Mouse (Mus musculus) embryonic facial prominence, embryonic 10.5 days (tissue): ENCODE results near the gene Pramef20. TPM values are rescaled to one million over a fixed set of nuclear protein-coding genes. Genes with fewer than 3 reads are reported as not detected.
"Not testable (repeated sequence)": the region's sequence is repeated elsewhere in the genome, so short reads cannot be mapped to it uniquely, and the experiment has no call there.

Experiments used
- DNase-seq: peaks from one replicate; pipeline ENCODE4 v3.0.0-alpha.2; 2017; ENCODE audit warnings: low spot score
- H3K27ac ChIP-seq: fragments of 300-500 bp; sonication (generic); replicated peaks from 2 replicates; pipeline ENCODE4 v1.5.1; 2016; ENCODE audit warnings: mild to moderate bottlenecking
- H3K27me3 ChIP-seq: fragments of 300-500 bp; sonication (generic); replicated peaks from 2 replicates; pipeline ENCODE4 v1.6.1; 2016; ENCODE audit warnings: low read depth, mild to moderate bottlenecking; ENCODE audit not compliant: poor library complexity, severe bottlenecking
- H3K36me3 ChIP-seq: fragments of 300-500 bp; sonication (generic); replicated peaks from 2 replicates; pipeline ENCODE4 v1.6.1; 2016; ENCODE audit warnings: mild to moderate bottlenecking, moderate library complexity
- H3K4me1 ChIP-seq: fragments of 300-500 bp; sonication (generic); 2 replicates; pipeline ENCODE4 v1.6.1; 2016
- H3K4me3 ChIP-seq: fragments of 300-500 bp; sonication (generic); 2 replicates; pipeline ENCODE4 v1.5.1; 2016; ENCODE audit warnings: mild to moderate bottlenecking, moderate library complexity
- H3K9me3 ChIP-seq: fragments of 300-500 bp; sonication (generic); 2 replicates; pipeline ENCODE4 v1.6.1; 2016; ENCODE audit warnings: mild to moderate bottlenecking
- WGBS: fragments of 180-500 bp; shearing (Covaris S2); methylation state at CpG from one replicate; pipeline ENCODE4 v1.1.7; 2016; 5-methylcytosine and 5-hydroxymethylcytosine counted together
- polyA plus RNA-seq: library from polyadenylated mRNA; unstranded; fragments of >200 nt; fragmentation: Nextera tagmentation; extraction: Ambion mirVana; gene quantifications from 2 replicates; pipeline ENCODE4 v1.2.1, GENCODE M21; 2016

The Pramef20 gene
- polyA plus RNA-seq = not detected in 2 replicates

GRCm38 (mm10) chr4:144377911-144378310, at the start of gene Pramef20:
TSS of gene Pramef20 (minus strand) at chr4:144377933.
- 58% methylated on average over 2 of the region's 2 CpGs for WGBS

GRCm38 (mm10) chr4:144424590-144424989, 46.9 kb upstream of the Pramef20 start:
- 82% methylated on average over 5 of the region's 5 CpGs for WGBS
- 0 out of 2 replicates have a peak, but pooled peaks cover 2% of the 10 kb centered on the region for H3K9me3 ChIP-seq

More at GRCm38 (mm10) chr4:144377911-144378310, at the start of gene Pramef20:
- Histone ChIP-seq H3K36me3 (no peaks in the 10 kb centered on the region), H3K27ac (no peak within 1 kb of the TSS), H3K27me3 (no peaks in the 10 kb centered on the region), H3K9me3 (peaks cover 14% of the 10 kb centered on the region; the same call in 1 of the 2 replicates), H3K4me1 (no peaks in the 10 kb centered on the region), H3K4me3 (no peak within 1 kb of the TSS)
- DNase-seq = no peak

GRCm38 (mm10) chr4:144420644-144421043, 42.9 kb upstream of the Pramef20 start:
- H3K27me3 ChIP-seq = no peaks in the 10 kb centered on the region
- DNase-seq = no peak
- H3K9me3 ChIP-seq = no peaks in the 10 kb centered on the region
- no peak overlapping the region for H3K27ac ChIP-seq
- no peaks in the 10 kb centered on the region for H3K36me3 ChIP-seq
- H3K4me1 ChIP-seq = no peaks in the 10 kb centered on the region
- H3K4me3 ChIP-seq = no peak overlapping the region

More at GRCm38 (mm10) chr4:144424590-144424989, 46.9 kb upstream of the Pramef20 start:
- no peaks in the 10 kb centered on the region for H3K4me1 ChIP-seq
- no peak for DNase-seq
- no peak overlapping the region for H3K4me3 ChIP-seq
- H3K27ac ChIP-seq = no peak overlapping the region
- no peaks in the 10 kb centered on the region for H3K27me3 ChIP-seq
- no peaks in the 10 kb centered on the region for H3K36me3 ChIP-seq

- Histone ChIP-seq H3K4me3 (no peak within 1 kb of the TSS), H3K4me1 (peaks cover 8% of the 10 kb centered on the region; the same call in 1 of the 2 replicates), H3K36me3 (no peaks in the 10 kb centered on the region), H3K27ac (no peak within 1 kb of the TSS), H3K9me3 (no peaks in the 10 kb centered on the region), H3K27me3 (no peaks in the 10 kb centered on the region)
- DNase-seq = no peak
- 81% methylated on average over 9 of the region's 9 CpGs for WGBS
These were observed 30.6 kb upstream of the Pramef20 start, which contains the start of gene Pramef12 for GRCm38 (mm10) chr4:144408290-144408689. TSS of gene Pramef12 (minus strand) at chr4:144408464.

- Histone ChIP-seq H3K36me3 (no peaks in the 10 kb centered on the region), H3K9me3 (no peaks in the 10 kb centered on the region), H3K4me3 (no peak overlapping the region), H3K4me1 (peaks cover 8% of the 10 kb centered on the region; the same call in 1 of the 2 replicates), H3K27ac (no peak overlapping the region), H3K27me3 (no peaks in the 10 kb centered on the region)
- DNase-seq = no peak
- 62% methylated on average over 3 of the region's 3 CpGs for WGBS
These were observed 28.5 kb upstream of the Pramef20 start for GRCm38 (mm10) chr4:144406261-144406660.

- Histone ChIP-seq H3K9me3 (no peaks in the 10 kb centered on the region), H3K27me3 (no peaks in the 10 kb centered on the region), H3K36me3 (no peaks in the 10 kb centered on the region), H3K4me3 (peak overlapping the region; percentile 51), H3K4me1 (peaks cover 8% of the 10 kb centered on the region; the same call in 1 of the 2 replicates), H3K27ac (peak overlapping the region; percentile 72)
- peak; percentile 75 for DNase-seq
- 8% methylated on average over 17 of the region's 17 CpGs for WGBS
These were observed 26.8 kb upstream of the Pramef20 start for GRCm38 (mm10) chr4:144404456-144405086.

- Histone ChIP-seq H3K9me3 (no peaks in the 10 kb centered on the region), H3K27me3 (no peaks in the 10 kb centered on the region), H3K36me3 (no peaks in the 10 kb centered on the region), H3K27ac (no peak overlapping the region), H3K4me3 (no peak overlapping the region), H3K4me1 (peaks cover 8% of the 10 kb centered on the region; the same call in 1 of the 2 replicates)
- 82% methylated on average over 4 of the region's 4 CpGs for WGBS
- no peak for DNase-seq
These were observed 25.0 kb upstream of the Pramef20 start for GRCm38 (mm10) chr4:144402712-144403111.

GRCm38 (mm10) chr4:144396316-144396715, 18.6 kb upstream of the Pramef20 start:
- Histone ChIP-seq H3K4me3 (no peak overlapping the region), H3K36me3 (no peaks in the 10 kb centered on the region), H3K27me3 (no peaks in the 10 kb centered on the region), H3K27ac (no peak overlapping the region), H3K4me1 (no peaks in the 10 kb centered on the region), H3K9me3 (peaks cover 7% of the 10 kb centered on the region; the same call in 1 of the 2 replicates)
- no peak for DNase-seq
- 32% methylated on average over 3 of the region's 3 CpGs for WGBS

GRCm38 (mm10) chr4:144357642-144358041, 20.1 kb downstream of the Pramef20 start, which contains the start of gene Gm13119:
TSS of gene Gm13119 (plus strand) at chr4:144357942.
- not testable (repeated sequence) for H3K27ac ChIP-seq, H3K27me3 ChIP-seq, DNase-seq, H3K4me3 ChIP-seq, H3K9me3 ChIP-seq, H3K36me3 ChIP-seq, H3K4me1 ChIP-seq
- 90% methylated on average over 3 of the region's 3 CpGs for WGBS

GRCm38 (mm10) chr4:144335856-144336255, 41.9 kb downstream of the Pramef20 start:
- H3K9me3 ChIP-seq, DNase-seq, H3K4me1 ChIP-seq, H3K36me3 ChIP-seq, H3K27me3 ChIP-seq, H3K27ac ChIP-seq, H3K4me3 ChIP-seq: not testable (repeated sequence)
- whole genome bisulfite sequencing = 80% methylated on average over 3 of the region's 3 CpGs

GRCm38 (mm10) chr4:144329949-144330348, 47.8 kb downstream of the Pramef20 start, which contains the start of gene Gm13128:
TSS of gene Gm13128 (plus strand) at chr4:144330249.
- 73% methylated on average over 4 of the region's 4 CpGs for WGBS
- H3K4me1 ChIP-seq, H3K4me3 ChIP-seq, H3K9me3 ChIP-seq, H3K27me3 ChIP-seq, DNase-seq, H3K36me3 ChIP-seq, H3K27ac ChIP-seq: not testable (repeated sequence)
